Mouse (Mus musculus): ENCODE measurements around the gene Mark3.

GRCm38 (mm10) chr12:111537796-111538291 is 36.5 kb upstream of the Mark3 start, which contains the start of gene Eif5:
- TF ChIP-seq CTCF (conservative IDR thresholded peaks at IDR 0.05; ENCODE audit: low read length) (no peak), NANOG (IDR thresholded peaks at IDR 0.05; ENCODE audit: borderline replicate concordance, low read length) (no peak), POU5F1 (IDR thresholded peaks at IDR 0.05; ENCODE audit: borderline replicate concordance, low read length) (no peak)

Measured in E14TG2a.4 (cell line).